Mouse (Mus musculus) heart, postnatal 36 days (tissue): ENCODE data around the gene Spag7. TPM values are rescaled to one million over a fixed set of nuclear protein-coding genes. Genes with fewer than 3 reads are reported as not detected.

Source experiments
- DNase-seq, 2 experiments: peaks; one replicate each; pipeline ENCODE4 v3.0.0; 2021 to 2022
- intact Hi-C: fragments of 180-260 bp; cut with DNase I; formaldehyde crosslinking; loops from one replicate; pipeline ENCODE4 v1.15.1; 2025
- microRNA-seq, 2 experiments: library from miRNA; unstranded; fragments of <30 nt; microRNA quantifications; one replicate each; pipeline ENCODE4 v1.2.0; 2021; ENCODE audit warnings: borderline number of aligned reads in 2 of 2
- total RNA-seq, 2 experiments: library from RNA; stranded (reverse); gene quantifications; 2 replicates each; pipeline ENCODE4 v1.2.3; 2021

Spag7 gene
- total RNA-seq, 2 experiments from 2014 or later = 95.0 to 98.6 TPM

DNA sequence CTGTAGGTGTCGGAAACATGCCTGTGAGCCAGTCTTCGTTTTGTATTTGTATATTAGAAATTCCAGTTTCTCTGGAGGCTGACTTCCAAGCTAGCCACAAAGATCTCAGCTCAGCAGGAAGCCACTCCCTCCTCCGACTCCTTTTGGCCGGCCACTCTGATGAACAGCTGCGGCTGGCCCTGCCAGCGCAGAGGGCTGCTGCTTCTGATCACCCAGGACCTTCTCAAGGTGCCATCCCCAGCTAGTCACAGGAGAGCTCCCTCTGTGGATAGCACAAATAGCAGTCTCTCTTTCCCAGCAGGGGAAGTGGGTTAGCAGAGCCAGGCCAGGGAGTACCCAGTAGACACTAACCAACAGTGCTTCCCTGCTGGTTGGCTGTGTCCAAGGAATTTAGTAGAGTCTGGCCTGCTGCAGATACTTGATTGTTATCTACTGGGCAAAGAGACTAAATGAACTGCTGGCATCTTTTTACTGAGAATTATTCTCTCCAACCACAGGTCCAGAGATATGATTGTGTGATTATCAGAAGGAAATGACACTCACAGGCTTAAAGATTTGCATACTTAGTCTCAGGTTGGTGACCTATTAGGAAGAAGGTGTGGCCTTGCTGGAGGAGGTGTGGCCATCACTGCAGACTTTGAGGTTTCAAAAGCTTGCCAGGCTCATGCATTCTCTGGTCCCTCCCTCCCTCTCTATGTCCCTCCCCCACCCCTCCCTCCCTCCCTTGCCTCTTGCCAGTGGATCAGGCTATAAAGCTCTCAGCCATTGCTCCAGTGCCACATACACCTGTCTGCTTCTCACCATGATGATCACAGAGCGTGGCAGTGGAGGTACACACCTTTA, 47.0 kb downstream of the Spag7 start:
- no peak for DNase-seq

DNA sequence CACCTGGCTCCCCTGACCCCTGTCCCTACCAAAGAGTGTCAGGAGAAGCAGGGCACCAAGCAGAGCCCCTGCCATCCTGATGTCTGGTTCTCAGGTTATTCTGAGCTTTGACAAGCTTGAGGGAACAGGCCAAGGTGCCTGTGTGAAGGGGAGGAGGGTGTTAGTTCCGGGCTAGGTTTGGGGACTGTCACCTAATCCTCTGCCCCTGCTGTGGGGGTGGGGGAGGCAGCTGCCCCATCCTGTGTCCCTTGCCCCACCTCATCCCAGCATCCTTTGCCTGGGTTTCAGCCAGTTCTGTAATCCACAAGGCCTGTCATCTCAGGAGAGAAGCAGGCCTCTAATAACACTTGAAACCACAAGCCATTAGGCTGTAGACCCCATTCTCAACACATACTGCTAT, 50.1 kb downstream of the Spag7 start, which contains the start of gene Chrne:
TSS of gene Chrne (minus strand) at position 116 of the 400 bp plus-strand sequence.
- intact Hi-C loops = no loop called here
- DNase-seq = no peak

More for the DNA sequence above, 47.0 kb downstream of the Spag7 start:
- intact Hi-C loops = no loop called here

DNA sequence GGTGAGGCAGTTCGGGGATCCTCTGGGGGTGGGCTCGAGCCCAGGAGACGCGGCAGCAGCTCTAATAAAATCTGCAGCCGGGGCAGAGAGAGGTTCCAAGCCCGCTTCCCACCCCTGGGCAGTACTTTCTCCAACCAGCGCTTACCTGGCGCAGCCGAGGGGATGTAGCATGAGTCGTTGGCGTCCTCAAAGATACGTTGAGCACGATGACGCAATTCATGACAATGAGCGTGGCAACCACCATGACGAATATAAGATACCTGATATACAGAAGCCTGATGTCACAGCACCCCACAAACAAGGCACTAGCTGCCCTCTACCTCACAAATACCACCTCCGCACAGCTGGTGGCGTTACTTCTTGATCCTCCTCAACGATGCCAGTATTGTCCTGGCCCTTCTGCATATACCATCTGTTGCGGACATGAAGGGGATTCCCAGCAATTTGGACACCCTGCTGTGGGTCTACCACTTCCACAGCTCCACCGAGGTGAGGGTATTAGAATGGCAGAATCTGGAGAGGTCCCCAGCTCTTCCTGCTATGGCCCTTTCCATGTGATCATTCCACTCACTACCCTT, 53.6 kb downstream of the Spag7 start, which contains the start of gene 4930544D05Rik:
TSS of gene 4930544D05Rik (plus strand) at position 333 of the 578 bp plus-strand sequence.
- no peak for DNase-seq
- intact Hi-C loops = no loop called here

DNA sequence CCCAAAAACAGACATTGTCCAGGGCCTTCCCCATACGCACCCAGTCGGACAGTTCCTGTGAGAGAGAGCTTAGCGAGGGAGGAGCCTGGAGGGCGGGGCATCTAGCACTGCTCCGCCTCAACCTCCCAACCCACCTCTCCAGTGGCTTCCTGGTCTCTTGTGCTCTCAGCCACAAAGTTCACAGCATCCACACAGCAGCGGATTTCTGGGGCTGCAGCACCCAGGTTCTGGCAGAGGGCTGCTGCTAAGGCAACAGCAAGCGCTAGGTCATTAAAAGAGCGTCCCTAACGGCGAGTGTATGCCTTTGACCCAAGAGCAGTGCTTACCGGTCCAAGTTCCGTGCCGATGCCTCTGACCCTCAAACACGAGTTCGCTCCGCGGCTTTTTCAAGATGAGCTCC, 54.1 kb downstream of the Spag7 start:
- intact Hi-C loops = no loop called here
- DNase-seq = peak; percentile 68 to 70

Small RNA genes lying within 50 kb of the gene (microRNA-seq; reads per million reads assigned to microRNA genes)
- 0 to 2.7 reads per million in 2 experiments for gene Mir6925

Other genes starting within 250 kb of the Spag7 start
- 10 to 100 TPM; 14.8 to 15.4 TPM for gene Arrb2, start 236.8 kb downstream of the Spag7 start, total RNA-seq
- 1 to 10 TPM; 8.9 to 9.7 TPM for gene Med11, start 217.5 kb downstream of the Spag7 start, total RNA-seq
- 1 to 10 TPM; 1.8 to 2.2 TPM for gene Zmynd15, start 210.0 kb downstream of the Spag7 start, total RNA-seq
- gene Cxcl16, start 209.4 kb downstream of the Spag7 start, total RNA-seq = 10 to 100 TPM in 1 of 2 experiments, 1 to 10 TPM in 1; 9.6 to 10.9 TPM
- 1 to 10 TPM in 1 of 2 experiments, under 1 TPM in 1; 0.70 to 1.3 TPM for gene Tm4sf5, start 164.2 kb downstream of the Spag7 start, total RNA-seq
- not detected for gene Vmo1, start 154.8 kb downstream of the Spag7 start, total RNA-seq
- not detected for gene Gltpd2, start 150.2 kb downstream of the Spag7 start, total RNA-seq
- 100 to 1,000 TPM; 230 to 233 TPM for gene Psmb6, start 144.0 kb downstream of the Spag7 start, total RNA-seq
- not detected for gene Gm40193, start 136.5 kb downstream of the Spag7 start, total RNA-seq
- 1 to 10 TPM; 6.3 to 6.5 TPM for gene Pld2, start 129.4 kb downstream of the Spag7 start, total RNA-seq
- 10 to 100 TPM; 43.9 to 49.4 TPM for gene Mink1, start 106.5 kb downstream of the Spag7 start, total RNA-seq
- gene 4930544D05Rik, start 53.6 kb downstream of the Spag7 start, total RNA-seq = not detected
- gene Chrne, start 50.2 kb downstream of the Spag7 start, total RNA-seq = not detected
- under 1 TPM; 0.16 to 0.17 TPM for gene Gp1ba, start 30.3 kb downstream of the Spag7 start, total RNA-seq
- gene Rnf167, start 22.2 kb downstream of the Spag7 start, total RNA-seq = 10 to 100 TPM; 52.5 to 57.9 TPM
- 100 to 1,000 TPM; 570 to 607 TPM for gene Slc25a11, start 21.9 kb downstream of the Spag7 start, total RNA-seq
- gene Pfn1, start 14.8 kb downstream of the Spag7 start, total RNA-seq = 100 to 1,000 TPM; 283 to 296 TPM
- gene Eno3, start 12.2 kb downstream of the Spag7 start, total RNA-seq = 1,000 to 10,000 TPM; 1,887 to 1,957 TPM
- gene Camta2, start 18.7 kb upstream of the Spag7 start, total RNA-seq = 10 to 100 TPM; 39.2 to 39.6 TPM
- 1 to 10 TPM; 4.5 to 6.3 TPM for gene Inca1, start 30.7 kb upstream of the Spag7 start, total RNA-seq
- gene Kif1c, start 31.1 kb upstream of the Spag7 start, total RNA-seq = 100 to 1,000 TPM; 469 to 490 TPM
- 1 to 10 TPM; 6.5 to 6.7 TPM for gene Zfp3, start 94.8 kb upstream of the Spag7 start, total RNA-seq
- gene Scimp, start 143.2 kb upstream of the Spag7 start, total RNA-seq = under 1 TPM; 0.47 to 0.89 TPM
- gene Rabep1, start 175.4 kb upstream of the Spag7 start, total RNA-seq = 10 to 100 TPM; 35.9 to 36.5 TPM